Mouse (Mus musculus) forebrain, embryonic 13.5 days (tissue): ENCODE measurements around the gene Jdp2. TPM values are rescaled to one million over a fixed set of nuclear protein-coding genes. Genes with fewer than 3 reads are reported as not detected.

ENCODE experiments used
- ATAC-seq: fragments of 200-750 bp; cut with Nextera tagmentation; 2 replicates; pipeline ENCODE4 v1.8.0; 2017
- H3K27ac ChIP-seq: fragments of 300-500 bp; sonication (generic); 2 replicates; pipeline ENCODE4 v1.5.1; 2015; ENCODE audit warnings: inconsistent platforms, mild to moderate bottlenecking, moderate library complexity
- H3K27me3 ChIP-seq: fragments of 300-500 bp; sonication (generic); 2 replicates; pipeline ENCODE4 v1.6.1; 2015; ENCODE audit warnings: mild to moderate bottlenecking, inconsistent platforms
- H3K36me3 ChIP-seq: fragments of 300-500 bp; sonication (generic); 2 replicates; pipeline ENCODE4 v1.6.1; 2015; ENCODE audit warnings: mild to moderate bottlenecking, inconsistent platforms; ENCODE audit not compliant: poor library complexity, severe bottlenecking
- H3K4me1 ChIP-seq: fragments of 300-500 bp; sonication (generic); 2 replicates; pipeline ENCODE4 v1.6.1; 2015; ENCODE audit warnings: inconsistent platforms
- H3K4me2 ChIP-seq: fragments of 300-500 bp; sonication (generic); 2 replicates; pipeline ENCODE4 v1.6.1; 2015; ENCODE audit warnings: inconsistent platforms, mild to moderate bottlenecking, moderate library complexity
- H3K4me3 ChIP-seq: fragments of 300-500 bp; sonication (generic); 2 replicates; pipeline ENCODE4 v1.5.1; 2015; ENCODE audit warnings: mild to moderate bottlenecking, inconsistent platforms
- H3K9ac ChIP-seq: fragments of 300-500 bp; sonication (generic); 2 replicates; pipeline ENCODE4 v1.6.1; 2015; ENCODE audit warnings: mild to moderate bottlenecking, inconsistent platforms
- H3K9me3 ChIP-seq: fragments of 300-500 bp; sonication (generic); replicated peaks from 2 replicates; pipeline ENCODE4 v1.6.1; 2016; ENCODE audit warnings: inconsistent platforms
- WGBS: fragments of 180-500 bp; shearing (Covaris S2); methylation state at CpG from one replicate; pipeline ENCODE4 v1.1.7; 2015; 5-methylcytosine and 5-hydroxymethylcytosine counted together
- polyA plus RNA-seq: library from polyadenylated mRNA; unstranded; fragments of >200 nt; fragmentation: Nextera tagmentation; extraction: Ambion mirVana; gene quantifications from 2 replicates; pipeline ENCODE4 v1.2.1, GENCODE M21; 2015

Gene Jdp2
- polyA plus RNA-seq, 1 experiment from 2014 or later, result not detected

GRCm38 (mm10) chr12:85621673-85622072, 22.8 kb downstream of the Jdp2 start:
- no peak overlapping the region for H3K9ac ChIP-seq
- ATAC-seq, result no peak
- no peaks in the 10 kb centered on the region for H3K27me3 ChIP-seq
- H3K27ac ChIP-seq, result no peak overlapping the region; the same call in 1 of the 2 replicates
- H3K4me2 ChIP-seq, result no peak overlapping the region
- H3K9me3 ChIP-seq, result no peaks in the 10 kb centered on the region
- H3K36me3 ChIP-seq, result no peaks in the 10 kb centered on the region
- WGBS, result 97% methylated on average over 4 of the region's 4 CpGs
- H3K4me1 ChIP-seq, result peaks cover 31% of the 10 kb centered on the region
- no peak overlapping the region for H3K4me3 ChIP-seq

DNA sequence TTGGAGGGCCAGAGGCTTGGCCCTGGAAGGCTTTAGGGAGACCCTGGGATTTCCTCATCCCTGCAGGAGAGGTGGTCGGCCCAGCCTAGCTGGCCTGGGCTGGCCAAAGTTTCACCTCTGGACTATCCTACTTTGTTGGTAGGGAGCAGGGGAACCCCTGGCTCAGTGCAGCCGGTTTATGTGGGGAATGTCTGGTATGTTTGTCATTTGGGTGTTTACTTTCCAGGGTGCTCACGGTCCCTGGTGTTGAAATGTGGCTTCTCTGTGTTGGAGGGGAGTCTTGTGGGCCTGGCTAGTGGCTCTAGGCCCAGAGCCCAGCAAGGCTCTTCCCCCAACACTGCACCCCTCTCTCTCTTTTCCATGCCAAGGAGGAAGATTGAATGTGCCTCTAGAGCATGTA, 24.9 kb downstream of the Jdp2 start:
- no peak overlapping the region for H3K4me2 ChIP-seq
- H3K9me3 ChIP-seq, result no peaks in the 10 kb centered on the region
- ATAC-seq, result no peak
- H3K27ac ChIP-seq, result no peak overlapping the region
- WGBS, result 73% methylated on average over 3 of the region's 3 CpGs
- H3K4me1 ChIP-seq, result peaks cover 31% of the 10 kb centered on the region
- H3K27me3 ChIP-seq, result no peaks in the 10 kb centered on the region
- H3K36me3 ChIP-seq, result no peaks in the 10 kb centered on the region
- no peak overlapping the region for H3K4me3 ChIP-seq
- H3K9ac ChIP-seq, result no peak overlapping the region

GRCm38 (mm10) chr12:85624652-85625051, 25.8 kb downstream of the Jdp2 start:
- no peak overlapping the region for H3K27ac ChIP-seq
- no peaks in the 10 kb centered on the region for H3K9me3 ChIP-seq
- H3K4me2 ChIP-seq, result no peak overlapping the region
- no peak overlapping the region for H3K9ac ChIP-seq
- no peaks in the 10 kb centered on the region for H3K36me3 ChIP-seq
- ATAC-seq, result no peak
- H3K4me1 ChIP-seq, result peaks cover 24% of the 10 kb centered on the region
- no peaks in the 10 kb centered on the region for H3K27me3 ChIP-seq
- H3K4me3 ChIP-seq, result no peak overlapping the region
- 90% methylated on average over 7 of the region's 7 CpGs for WGBS

DNA sequence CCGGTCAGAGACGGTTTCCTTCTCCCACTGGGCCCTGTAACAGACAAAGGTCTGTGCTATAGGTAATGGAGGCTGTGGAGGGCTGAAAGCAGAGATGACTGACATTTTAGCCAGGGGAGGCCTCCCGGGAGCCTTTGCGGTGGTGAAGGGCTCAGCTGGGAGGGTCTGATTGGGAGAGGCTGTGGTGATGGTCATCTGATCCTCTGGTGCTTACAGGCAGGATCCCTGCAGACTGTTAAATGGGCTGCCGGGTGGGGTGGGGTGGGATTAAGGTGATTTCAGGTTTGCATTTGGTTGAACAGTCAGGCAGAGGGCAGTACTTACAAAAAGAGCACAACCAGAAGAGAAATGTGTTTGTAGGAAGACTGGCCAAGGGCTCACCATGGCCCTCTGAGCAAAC, 27.0 kb downstream of the Jdp2 start:
- WGBS, result 55% methylated on average over 5 of the region's 5 CpGs
- no peak for ATAC-seq

GRCm38 (mm10) chr12:85629661-85630481, 31.0 kb downstream of the Jdp2 start:
- WGBS, result 77% methylated on average over 21 of the region's 21 CpGs

More for the DNA sequence above, 27.0 kb downstream of the Jdp2 start:
- no peaks in the 10 kb centered on the region for H3K9me3 ChIP-seq
- peaks cover 12% of the 10 kb centered on the region for H3K4me1 ChIP-seq
- no peaks in the 10 kb centered on the region for H3K27me3 ChIP-seq
- H3K4me2 ChIP-seq, result no peak overlapping the region
- no peaks in the 10 kb centered on the region for H3K36me3 ChIP-seq
- no peak overlapping the region for H3K4me3 ChIP-seq
- no peak overlapping the region for H3K9ac ChIP-seq
- no peak overlapping the region for H3K27ac ChIP-seq

DNA sequence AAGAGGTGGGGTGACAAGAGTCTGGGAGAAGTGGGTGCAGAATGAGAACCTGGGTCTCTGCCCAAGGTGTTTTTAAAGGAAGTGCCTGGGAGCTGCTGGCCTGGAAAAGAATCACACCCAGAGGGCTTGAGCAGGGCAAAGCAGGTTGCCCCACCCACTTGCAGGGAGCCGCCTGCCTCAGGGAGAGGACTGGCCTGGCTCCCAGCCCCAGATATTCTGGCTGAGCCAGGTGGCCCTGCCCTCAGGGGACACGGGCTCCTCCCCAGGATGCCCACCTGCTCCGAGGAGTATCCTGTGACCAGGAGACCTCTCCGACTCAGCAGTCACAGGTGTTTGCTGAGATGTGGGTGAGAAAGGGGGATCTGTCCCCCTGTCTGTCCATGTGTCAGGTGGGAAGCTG, 32.4 kb downstream of the Jdp2 start:
- H3K27me3 ChIP-seq, result no peaks in the 10 kb centered on the region
- no peak overlapping the region for H3K4me2 ChIP-seq
- 72% methylated on average over 4 of the region's 4 CpGs for WGBS
- H3K9me3 ChIP-seq, result no peaks in the 10 kb centered on the region
- H3K36me3 ChIP-seq, result no peaks in the 10 kb centered on the region; the same call in 1 of the 2 replicates
- H3K4me1 ChIP-seq, result no peaks in the 10 kb centered on the region
- no peak overlapping the region for H3K4me3 ChIP-seq
- no peak for ATAC-seq
- H3K9ac ChIP-seq, result no peak overlapping the region
- H3K27ac ChIP-seq, result no peak overlapping the region

More at GRCm38 (mm10) chr12:85629661-85630481, 31.0 kb downstream of the Jdp2 start:
- no peak for ATAC-seq
- H3K36me3 ChIP-seq, result no peaks in the 10 kb centered on the region; the same call in 1 of the 2 replicates
- H3K9me3 ChIP-seq, result no peaks in the 10 kb centered on the region
- no peak overlapping the region for H3K9ac ChIP-seq
- H3K4me1 ChIP-seq, result no peaks in the 10 kb centered on the region
- no peak overlapping the region for H3K4me2 ChIP-seq
- H3K27me3 ChIP-seq, result no peaks in the 10 kb centered on the region
- H3K27ac ChIP-seq, result no peak overlapping the region
- no peak overlapping the region for H3K4me3 ChIP-seq

DNA sequence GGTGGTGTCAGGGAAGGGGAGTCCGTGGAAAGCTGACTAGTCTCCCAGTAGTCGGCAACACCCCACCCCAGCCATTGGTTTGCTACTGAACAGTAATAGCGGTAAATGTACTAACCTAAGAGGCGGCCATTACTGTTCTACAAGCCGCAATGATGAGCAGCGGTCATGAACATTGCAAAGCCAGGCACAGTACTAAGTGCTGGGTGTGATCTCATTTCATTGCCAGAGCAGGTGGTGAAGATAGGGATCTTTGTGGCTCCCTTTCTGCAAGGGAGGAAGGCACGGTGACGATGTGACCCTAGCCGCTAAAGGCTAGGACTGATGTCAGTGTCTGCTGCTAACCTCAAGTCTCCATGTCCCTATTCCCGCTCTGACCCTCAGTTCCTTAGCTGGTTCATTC, 33.5 kb downstream of the Jdp2 start:
- WGBS, result 94% methylated on average over 10 of the region's 10 CpGs
- no peaks in the 10 kb centered on the region for H3K27me3 ChIP-seq
- no peaks in the 10 kb centered on the region for H3K9me3 ChIP-seq
- H3K9ac ChIP-seq, result no peak overlapping the region
- no peaks in the 10 kb centered on the region for H3K4me1 ChIP-seq
- no peak overlapping the region for H3K4me2 ChIP-seq
- no peak overlapping the region for H3K27ac ChIP-seq
- no peaks in the 10 kb centered on the region; the same call in 1 of the 2 replicates for H3K36me3 ChIP-seq
- no peak overlapping the region for H3K4me3 ChIP-seq
- ATAC-seq, result no peak

DNA sequence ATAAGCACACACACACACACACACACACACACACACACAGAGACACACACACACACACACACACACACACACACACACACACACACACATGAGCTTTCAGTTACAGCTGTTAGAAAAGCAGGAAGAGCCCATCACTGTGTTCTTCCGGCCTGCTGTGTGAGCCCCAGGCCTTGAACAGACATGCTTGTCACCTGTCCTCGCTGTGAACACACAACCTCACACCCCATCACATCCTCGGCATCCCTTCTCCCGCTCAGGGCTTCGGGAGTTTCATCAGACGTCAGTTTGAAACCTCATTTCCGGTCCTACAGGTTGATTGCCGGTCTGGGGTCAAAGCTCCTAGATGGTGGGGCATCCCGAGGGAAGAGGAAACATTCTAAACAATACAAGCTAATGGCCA, 39.1 kb downstream of the Jdp2 start:
- no peaks in the 10 kb centered on the region for H3K27me3 ChIP-seq
- no peak overlapping the region for H3K4me2 ChIP-seq
- no peak for ATAC-seq
- H3K36me3 ChIP-seq, result no peaks in the 10 kb centered on the region
- WGBS, result 81% methylated on average over 9 of the region's 9 CpGs
- H3K9me3 ChIP-seq, result no peaks in the 10 kb centered on the region
- H3K9ac ChIP-seq, result no peak overlapping the region
- H3K4me3 ChIP-seq, result no peak overlapping the region
- H3K27ac ChIP-seq, result no peak overlapping the region
- H3K4me1 ChIP-seq, result no peaks in the 10 kb centered on the region

- no peak overlapping the region for H3K4me3 ChIP-seq
- no peaks in the 10 kb centered on the region for H3K36me3 ChIP-seq
- H3K27me3 ChIP-seq, result no peaks in the 10 kb centered on the region
- H3K4me1 ChIP-seq, result no peaks in the 10 kb centered on the region
- no peaks in the 10 kb centered on the region for H3K9me3 ChIP-seq
- 79% methylated on average over 20 of the region's 20 CpGs for WGBS
- no peak overlapping the region for H3K4me2 ChIP-seq
- no peak overlapping the region for H3K9ac ChIP-seq
- no peak overlapping the region for H3K27ac ChIP-seq
- ATAC-seq, result 0 out of 2 replicates have a peak, but pooled peaks have one; percentile 33
These were observed 39.9 kb downstream of the Jdp2 start for GRCm38 (mm10) chr12:85638541-85639325.

GRCm38 (mm10) chr12:85639326-85640008, 40.6 kb downstream of the Jdp2 start:
- 77% methylated on average over 12 of the region's 12 CpGs for WGBS
- Histone ChIP-seq H3K4me3 (no peak overlapping the region), H3K36me3 (no peaks in the 10 kb centered on the region), H3K27ac (no peak overlapping the region), H3K9ac (no peak overlapping the region), H3K4me2 (no peak overlapping the region), H3K4me1 (no peaks in the 10 kb centered on the region), H3K9me3 (no peaks in the 10 kb centered on the region), H3K27me3 (no peaks in the 10 kb centered on the region)
- ATAC-seq, result peak; percentile 36; the same call in 1 of the 2 replicates

DNA sequence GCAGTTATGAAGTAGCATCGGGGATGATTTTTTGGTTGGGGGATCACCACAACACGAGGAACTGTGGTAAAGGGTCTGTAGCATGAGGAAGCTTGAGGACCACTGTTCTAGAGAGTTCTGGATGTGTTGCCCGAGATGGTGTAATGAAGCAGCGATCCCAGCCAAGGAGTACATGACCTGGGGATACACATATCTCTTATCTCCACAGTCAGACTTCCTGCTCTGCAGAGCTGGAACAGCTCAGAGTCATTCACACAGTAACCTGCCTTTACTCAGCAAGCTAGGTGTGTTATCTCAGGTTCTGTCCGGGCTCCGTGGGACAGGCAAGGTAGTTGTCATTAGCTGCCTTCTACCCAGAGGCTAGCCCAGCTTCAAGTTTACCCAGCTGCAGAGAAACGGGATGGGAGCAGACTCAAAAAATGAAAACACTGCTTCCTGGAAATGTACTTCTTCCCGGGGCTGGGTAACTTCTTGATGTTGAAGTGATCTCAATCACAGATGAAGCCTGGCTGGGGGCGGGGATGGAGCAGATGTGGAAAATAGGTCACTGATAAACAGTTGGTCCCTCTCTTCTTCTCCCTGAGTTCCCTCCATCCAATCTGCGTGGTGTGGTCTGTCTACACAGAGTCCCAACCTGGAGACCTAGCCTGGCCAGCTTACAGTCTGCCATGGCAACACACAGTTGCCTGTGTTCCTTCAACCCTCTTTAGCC, 42.2 kb downstream of the Jdp2 start:
- H3K4me1 ChIP-seq, result no peaks in the 10 kb centered on the region
- H3K36me3 ChIP-seq, result no peaks in the 10 kb centered on the region
- no peaks in the 10 kb centered on the region for H3K27me3 ChIP-seq
- H3K27ac ChIP-seq, result no peak overlapping the region
- ATAC-seq, result no peak
- no peak overlapping the region for H3K9ac ChIP-seq
- WGBS, result 89% methylated on average over 10 of the region's 10 CpGs
- no peak overlapping the region for H3K4me2 ChIP-seq
- no peak overlapping the region for H3K4me3 ChIP-seq
- no peaks in the 10 kb centered on the region for H3K9me3 ChIP-seq
